Mouse (Mus musculus) CD4-positive, CD25-positive, alpha-beta regulatory T cell, adult 4 months (primary cell): ENCODE results near the gene Ube2o. TPM values are rescaled to one million over a fixed set of nuclear protein-coding genes. Genes with fewer than 3 reads are reported as not detected.

Experiments used
- polyA plus RNA-seq, 2 experiments: library from polyadenylated mRNA; unstranded; fragments of 100-300 nt; shearing (Covaris generic); gene quantifications; one replicate each; pipeline ENCODE4 v1.2.1; 2017

The Ube2o gene
- polyA plus RNA-seq, 2 experiments from 2014 or later: 1.1 to 3.5 TPM

Other genes with a start within 250 kb of the Ube2o start
- not detected for gene Foxj1, start 246.0 kb downstream of the Ube2o start, polyA plus RNA-seq
- 1 to 10 TPM; 8.4 to 8.8 TPM for gene Rnf157, start 168.4 kb downstream of the Ube2o start, polyA plus RNA-seq
- 10 to 100 TPM; 12.2 to 13.0 TPM for gene Ubald2, start 147.4 kb downstream of the Ube2o start, polyA plus RNA-seq
- not detected for gene Qrich2, start 115.2 kb downstream of the Ube2o start, polyA plus RNA-seq
- 10 to 100 TPM; 32.9 to 39.6 TPM for gene Prpsap1, start 87.2 kb downstream of the Ube2o start, polyA plus RNA-seq
- under 1 TPM in 1 of 2 experiments, not detected in 1; 0.35 TPM for gene Sphk1, start 50.5 kb downstream of the Ube2o start, polyA plus RNA-seq
- not detected for gene Aanat, start 5.0 kb upstream of the Ube2o start, polyA plus RNA-seq
- gene Rhbdf2, start 45.6 kb upstream of the Ube2o start, polyA plus RNA-seq: 1 to 10 TPM; 3.3 to 4.3 TPM
- not detected for gene Prcd, start 72.1 kb upstream of the Ube2o start, polyA plus RNA-seq
- not detected for gene Cygb, start 72.9 kb upstream of the Ube2o start, polyA plus RNA-seq
- gene St6galnac1, start 194.1 kb upstream of the Ube2o start, polyA plus RNA-seq: under 1 TPM; 0.49 to 0.55 TPM
- not detected for gene Mxra7, start 246.6 kb upstream of the Ube2o start, polyA plus RNA-seq